Mouse (Mus musculus) embryonic facial prominence, embryonic 12.5 days (tissue): ENCODE data around the gene Fut2. TPM values are rescaled to one million over a fixed set of nuclear protein-coding genes. Genes with fewer than 3 reads are reported as not detected.

Source experiments
- ATAC-seq: fragments of 200-750 bp; cut with Nextera tagmentation; 2 replicates; pipeline ENCODE4 v1.8.0; 2017; ENCODE audit not compliant: insufficient number of reproducible peaks, insufficient read depth, low FRiP score, low TSS enrichment
- H3K27ac ChIP-seq: fragments of 300-500 bp; sonication (generic); 2 replicates; pipeline ENCODE4 v1.5.1; 2016; ENCODE audit warnings: mild to moderate bottlenecking
- H3K27me3 ChIP-seq: fragments of 300-500 bp; sonication (generic); 2 replicates; pipeline ENCODE4 v1.6.1; 2016; ENCODE audit warnings: mild to moderate bottlenecking, moderate library complexity
- H3K36me3 ChIP-seq: fragments of 300-500 bp; sonication (generic); 2 replicates; pipeline ENCODE4 v1.6.1; 2016; ENCODE audit warnings: mild to moderate bottlenecking
- H3K4me1 ChIP-seq: fragments of 300-500 bp; sonication (generic); 2 replicates; pipeline ENCODE4 v1.6.1; 2016
- H3K4me2 ChIP-seq: fragments of 300-500 bp; sonication (generic); replicated peaks from 2 replicates; pipeline ENCODE4 v1.6.1; 2016; ENCODE audit warnings: mild to moderate bottlenecking, moderate library complexity
- H3K4me3 ChIP-seq: fragments of 300-500 bp; sonication (generic); 2 replicates; pipeline ENCODE4 v1.5.1; 2016; ENCODE audit warnings: mild to moderate bottlenecking
- H3K9ac ChIP-seq: fragments of 300-500 bp; sonication (generic); 2 replicates; pipeline ENCODE4 v1.6.1; 2016; ENCODE audit warnings: mild to moderate bottlenecking, moderate library complexity
- H3K9me3 ChIP-seq: fragments of 300-500 bp; sonication (generic); 2 replicates; pipeline ENCODE4 v1.6.1; 2016; ENCODE audit warnings: mild to moderate bottlenecking, moderate library complexity
- WGBS: fragments of 180-500 bp; shearing (Covaris S2); methylation state at CpG from one replicate; pipeline ENCODE4 v1.1.7; 2016; 5-methylcytosine and 5-hydroxymethylcytosine counted together
- polyA plus RNA-seq: library from polyadenylated mRNA; unstranded; fragments of >200 nt; fragmentation: Nextera tagmentation; extraction: Ambion mirVana; gene quantifications from 2 replicates; pipeline ENCODE4 v1.2.1, GENCODE M21; 2016

Fut2 gene
- polyA plus RNA-seq, result 0.27 and 0.51 TPM in 2 replicates

DNA sequence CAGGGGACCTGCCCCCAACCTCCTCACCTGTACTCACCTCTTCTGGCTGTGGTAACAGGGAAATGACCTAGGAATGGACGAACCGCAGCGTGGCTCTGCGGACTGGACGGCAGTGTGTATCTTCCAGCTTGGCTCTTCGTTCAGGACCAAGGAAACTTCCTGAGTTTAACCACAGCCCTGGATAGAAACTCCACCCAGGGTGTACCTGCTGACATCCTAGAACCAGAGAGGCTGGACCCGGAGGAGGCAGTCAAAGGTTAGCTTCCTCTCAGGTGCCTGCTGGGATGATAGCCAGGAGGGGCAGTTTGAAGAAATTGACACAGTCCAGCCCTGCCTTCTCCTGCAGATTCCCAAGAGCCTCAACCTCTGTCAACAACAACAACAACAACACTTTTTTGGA, at the start of gene Fut2:
Gene Fut2 (minus strand): TSS at position 234 of the 400 bp plus-strand sequence.
- Histone ChIP-seq H3K27me3 (no peaks in the 10 kb centered on the region), H3K9ac (no peak within 1 kb of the TSS), H3K9me3 (no peaks in the 10 kb centered on the region), H3K4me2 (no peak within 1 kb of the TSS), H3K36me3 (no peaks in the 10 kb centered on the region), H3K27ac (no peak within 1 kb of the TSS), H3K4me3 (no peak within 1 kb of the TSS), H3K4me1 (peaks cover 13% of the 10 kb centered on the region)
- 80% methylated on average over 7 of the region's 7 CpGs for WGBS
- no peak for ATAC-seq

DNA sequence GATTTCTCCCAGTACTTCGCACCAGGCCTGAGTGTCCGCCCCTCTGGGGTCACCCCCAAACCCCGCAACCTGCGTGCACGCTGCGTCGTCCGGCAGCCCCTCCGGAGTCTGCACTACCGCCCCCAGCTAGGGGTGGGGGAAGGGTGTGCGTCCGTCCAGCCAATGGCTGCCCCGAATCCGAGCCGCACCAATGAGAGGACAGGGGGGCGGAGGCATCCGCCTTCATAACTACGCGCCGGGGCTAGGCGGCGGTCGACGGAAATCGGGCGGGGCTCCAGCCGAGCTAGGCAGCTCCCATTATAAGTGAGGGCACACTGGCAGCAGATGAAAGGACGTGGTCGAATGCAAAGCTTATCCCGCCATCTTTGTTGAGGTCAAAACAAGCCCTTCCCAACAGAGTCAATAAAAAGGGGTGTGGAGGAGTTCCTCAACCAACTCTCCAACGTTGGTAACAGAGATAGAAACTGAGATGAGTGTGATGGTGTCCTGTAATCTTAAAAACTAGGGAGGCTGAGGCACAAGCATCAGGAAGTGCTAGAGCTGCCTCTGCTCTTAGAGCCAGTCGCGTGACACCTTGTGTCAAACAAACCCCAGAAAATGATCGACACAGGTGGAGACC, 49.0 kb upstream of the Fut2 start, which contains the start of gene Rpl18:
Gene Rpl18 (plus strand): TSS at position 368 of the 619 bp plus-strand sequence.
- ATAC-seq, result peak; percentile 85
- H3K36me3 ChIP-seq, result peaks cover 49% of the 10 kb centered on the region
- H3K9ac ChIP-seq, result peak within 1 kb of the TSS; percentile 71
- peaks cover 44% of the 10 kb centered on the region for H3K4me1 ChIP-seq
- no peaks in the 10 kb centered on the region for H3K27me3 ChIP-seq
- no peaks in the 10 kb centered on the region for H3K9me3 ChIP-seq
- H3K4me2 ChIP-seq, result peak within 1 kb of the TSS; percentile 95
- peak within 1 kb of the TSS; percentile 88 for H3K4me3 ChIP-seq
- WGBS, result 7% methylated on average over 34 of the region's 34 CpGs
- peak within 1 kb of the TSS; percentile 65 for H3K27ac ChIP-seq

DNA sequence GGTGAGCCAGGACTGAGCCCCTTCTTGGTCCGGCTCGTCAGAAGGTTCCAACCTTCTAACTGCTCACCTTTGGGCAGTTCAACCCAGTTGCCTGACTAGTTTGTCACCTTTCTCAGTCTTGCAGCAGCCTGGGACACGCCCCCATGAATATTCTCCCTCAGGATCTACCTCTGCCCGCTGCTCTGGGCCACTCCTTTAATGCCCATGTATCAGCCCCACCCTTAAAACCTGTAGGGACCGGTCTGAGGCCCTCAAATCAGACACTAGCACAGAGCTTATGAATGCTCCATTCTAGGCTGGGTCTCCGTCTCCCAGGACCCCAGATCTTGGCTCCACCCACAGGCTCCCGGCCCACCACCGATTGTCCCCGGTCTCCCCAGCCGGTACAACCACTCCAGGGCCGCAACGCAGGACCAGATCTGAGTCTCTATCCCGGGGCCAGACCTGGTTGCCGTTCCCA, 48.5 kb upstream of the Fut2 start:
- peak; percentile 30 for ATAC-seq
- Histone ChIP-seq H3K36me3 (peaks cover 49% of the 10 kb centered on the region), H3K27me3 (no peaks in the 10 kb centered on the region), H3K4me2 (peak overlapping the region; percentile 95), H3K4me1 (peaks cover 40% of the 10 kb centered on the region), H3K9ac (peak overlapping the region; percentile 71), H3K9me3 (no peaks in the 10 kb centered on the region), H3K27ac (peak overlapping the region; percentile 32), H3K4me3 (peak overlapping the region; percentile 69)
- 10% methylated on average over 14 of the region's 14 CpGs for WGBS

DNA sequence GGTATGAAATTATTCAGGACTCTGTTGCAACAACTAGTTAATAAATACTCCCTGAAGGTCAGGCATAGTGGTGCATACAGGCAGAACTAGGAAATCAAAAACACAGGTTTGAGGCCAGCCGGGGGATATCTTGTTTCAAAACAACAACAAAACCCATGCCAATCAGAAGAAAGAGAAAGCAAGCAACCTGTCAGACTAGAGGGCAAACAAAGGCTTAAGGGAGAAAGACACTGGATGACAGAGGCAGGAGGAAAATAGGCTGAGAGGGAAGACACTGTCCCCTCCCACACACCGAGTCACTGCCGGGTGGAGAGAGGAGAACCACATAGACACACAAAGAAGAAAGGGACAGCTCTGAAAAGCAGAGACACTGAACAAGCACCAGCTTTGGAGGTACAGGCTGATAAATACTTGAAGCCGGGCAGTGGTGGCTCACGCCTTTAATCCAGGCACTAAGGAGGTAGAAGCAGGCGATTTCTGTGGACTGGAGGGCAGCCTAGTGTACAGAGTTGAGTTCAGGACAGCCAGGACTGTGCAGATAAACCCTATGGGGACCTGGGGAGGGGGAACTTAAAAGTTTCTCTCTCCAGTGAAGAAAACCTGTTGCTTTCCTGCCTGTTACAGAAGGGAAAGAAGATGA, 47.8 kb upstream of the Fut2 start:
- H3K4me2 ChIP-seq, result peak overlapping the region; percentile 95
- no peak for ATAC-seq
- no peaks in the 10 kb centered on the region for H3K27me3 ChIP-seq
- no peak overlapping the region for H3K27ac ChIP-seq
- 75% methylated on average over 6 of the region's 6 CpGs for WGBS
- H3K9ac ChIP-seq, result peak overlapping the region; percentile 71; the same call in 1 of the 2 replicates
- peaks cover 46% of the 10 kb centered on the region for H3K36me3 ChIP-seq
- peaks cover 40% of the 10 kb centered on the region for H3K4me1 ChIP-seq
- H3K4me3 ChIP-seq, result peak overlapping the region; percentile 69
- H3K9me3 ChIP-seq, result no peaks in the 10 kb centered on the region

DNA sequence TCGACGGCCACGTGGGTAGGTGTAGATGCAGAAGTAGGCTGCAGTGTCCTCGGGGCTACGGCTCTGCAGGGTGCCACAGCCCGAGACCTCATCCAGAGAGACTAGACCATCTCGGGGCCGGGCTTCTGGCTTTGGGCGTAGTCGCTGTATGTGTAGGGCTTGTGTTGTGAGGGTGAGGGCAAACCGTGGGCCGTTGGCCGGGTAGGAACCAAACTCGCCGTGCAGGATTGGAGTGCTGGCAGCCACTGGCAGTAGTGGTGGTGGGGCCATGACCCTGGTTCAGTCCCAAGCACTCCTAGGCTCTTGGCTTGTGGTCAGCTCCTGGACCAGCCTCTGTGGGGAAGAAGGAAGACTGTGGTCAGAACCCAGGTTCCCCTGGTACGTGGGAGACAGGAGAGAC, 47.2 kb upstream of the Fut2 start:
- Histone ChIP-seq H3K27ac (no peak overlapping the region), H3K9me3 (no peaks in the 10 kb centered on the region), H3K4me3 (no peak overlapping the region), H3K4me2 (no peak overlapping the region), H3K9ac (no peak overlapping the region), H3K27me3 (no peaks in the 10 kb centered on the region), H3K4me1 (peaks cover 43% of the 10 kb centered on the region), H3K36me3 (peaks cover 46% of the 10 kb centered on the region)
- 90% methylated on average over 16 of the region's 16 CpGs for WGBS
- ATAC-seq, result no peak

DNA sequence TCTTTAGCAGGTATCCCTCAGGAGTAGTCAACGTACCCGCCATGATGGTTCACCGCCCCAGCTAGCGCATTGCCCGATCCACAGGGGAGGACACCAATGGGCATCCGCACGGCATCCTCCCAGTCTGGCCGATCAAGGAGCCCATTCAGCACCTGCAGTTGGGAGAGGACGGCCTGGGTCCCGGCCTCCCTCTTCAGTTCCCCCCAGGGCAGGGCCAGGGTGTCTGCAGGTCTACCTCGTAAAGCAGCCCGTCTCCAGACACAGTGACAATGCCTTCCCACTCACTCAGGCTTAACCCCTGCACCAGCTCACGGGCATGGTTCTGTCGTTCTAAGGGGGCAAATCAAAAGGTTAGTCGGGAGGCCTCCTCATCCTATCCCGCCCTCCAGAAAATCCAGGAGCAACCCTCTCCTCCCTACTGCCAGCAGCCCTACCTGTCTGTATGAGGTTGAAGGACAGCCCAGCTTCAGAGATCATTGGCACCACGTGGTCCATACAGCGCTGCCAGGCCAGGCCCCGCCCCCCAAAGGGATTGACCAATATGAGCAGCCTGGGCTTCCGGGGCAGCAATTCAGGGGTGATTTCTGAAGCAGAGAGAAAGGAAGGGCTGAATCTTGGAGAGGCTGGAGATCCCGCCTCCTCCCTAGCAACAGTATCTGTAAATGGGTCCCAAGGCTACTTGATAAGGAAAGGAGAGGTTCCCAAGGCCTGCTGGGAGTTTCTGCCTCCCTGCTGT, 46.0 kb upstream of the Fut2 start:
- WGBS, result 89% methylated on average over 21 of the region's 21 CpGs
- no peak overlapping the region for H3K9ac ChIP-seq
- H3K4me2 ChIP-seq, result no peak overlapping the region
- H3K36me3 ChIP-seq, result peaks cover 46% of the 10 kb centered on the region
- no peaks in the 10 kb centered on the region for H3K27me3 ChIP-seq
- no peak overlapping the region for H3K27ac ChIP-seq
- peaks cover 54% of the 10 kb centered on the region for H3K4me1 ChIP-seq
- no peak for ATAC-seq
- H3K4me3 ChIP-seq, result no peak overlapping the region
- no peaks in the 10 kb centered on the region for H3K9me3 ChIP-seq

DNA sequence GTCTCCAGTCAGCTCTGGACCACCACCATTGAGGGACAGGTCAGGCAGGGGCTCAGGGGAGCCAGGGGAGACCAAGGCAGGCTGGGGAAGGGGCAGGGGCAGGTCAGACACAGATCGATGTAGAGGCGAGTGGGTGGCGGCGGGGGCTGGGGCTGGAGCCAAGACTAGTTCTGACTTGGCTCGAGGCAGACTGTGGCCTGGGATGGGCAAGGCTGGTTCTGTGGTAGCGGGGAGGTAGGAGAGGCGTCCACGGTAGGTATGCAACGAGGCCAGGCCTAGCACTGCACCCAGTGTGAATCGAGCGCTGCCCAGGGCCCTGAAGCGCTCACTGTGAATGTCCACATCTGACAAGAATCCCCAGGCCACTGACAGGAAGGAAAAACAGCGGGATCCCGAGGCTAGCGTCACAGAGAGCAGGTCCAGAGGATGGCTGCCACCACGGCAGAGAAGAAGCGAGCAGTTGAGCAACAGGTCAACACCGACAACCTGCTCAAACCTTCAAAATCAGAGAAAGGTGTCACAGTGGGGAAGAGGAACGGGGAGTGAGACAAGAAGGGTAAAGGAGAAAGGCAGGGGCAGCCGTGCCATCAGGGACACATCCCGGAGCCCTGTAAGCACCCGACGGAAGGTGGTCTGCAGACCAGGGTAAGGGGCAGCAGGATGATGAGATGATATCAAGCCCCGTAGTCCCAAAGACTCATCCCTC, 45.3 kb upstream of the Fut2 start:
- peaks cover 51% of the 10 kb centered on the region for H3K4me1 ChIP-seq
- H3K27me3 ChIP-seq, result no peaks in the 10 kb centered on the region
- WGBS, result 93% methylated on average over 24 of the region's 24 CpGs
- no peak for ATAC-seq
- no peak overlapping the region for H3K4me3 ChIP-seq
- H3K36me3 ChIP-seq, result peaks cover 46% of the 10 kb centered on the region
- H3K27ac ChIP-seq, result no peak overlapping the region
- no peaks in the 10 kb centered on the region for H3K9me3 ChIP-seq
- H3K4me2 ChIP-seq, result no peak overlapping the region
- no peak overlapping the region for H3K9ac ChIP-seq

DNA sequence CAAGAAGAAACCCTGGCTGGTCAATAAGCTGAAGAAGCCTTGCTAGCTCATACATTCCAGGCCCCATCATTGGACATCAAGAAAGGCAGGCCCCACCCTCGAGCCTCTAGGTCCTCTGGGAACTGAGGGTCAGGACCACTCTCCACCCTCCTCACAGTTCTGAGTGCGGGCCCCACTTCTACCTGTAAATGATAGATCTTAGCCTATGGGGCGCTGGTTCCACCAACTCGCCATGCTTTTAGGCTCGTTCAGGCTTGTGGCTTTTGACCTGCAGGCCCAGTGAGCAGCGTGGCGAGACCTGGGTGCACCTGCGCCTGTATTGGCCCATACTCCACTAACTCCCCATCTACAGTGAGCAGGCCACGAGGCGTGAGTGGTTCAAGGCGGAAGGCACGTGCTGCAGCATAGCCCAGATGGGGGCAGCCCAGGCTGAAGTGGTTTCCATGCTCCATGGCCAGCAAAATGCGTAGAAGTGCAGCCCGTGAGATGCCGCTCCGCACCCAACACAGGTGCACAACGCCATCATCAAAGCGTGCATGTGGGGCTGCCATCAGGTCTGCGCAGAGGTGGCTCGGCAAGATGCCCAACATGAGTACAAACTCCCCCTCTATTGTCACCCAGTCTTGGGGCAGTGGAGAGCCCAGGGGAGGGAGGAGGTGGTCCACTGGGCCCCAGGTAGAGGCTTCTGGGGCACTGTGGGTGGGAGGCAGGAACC, 44.4 kb upstream of the Fut2 start:
- ATAC-seq, result no peak
- Histone ChIP-seq H3K27ac (no peak overlapping the region), H3K9ac (no peak overlapping the region), H3K4me1 (peaks cover 47% of the 10 kb centered on the region), H3K27me3 (no peaks in the 10 kb centered on the region), H3K36me3 (peaks cover 46% of the 10 kb centered on the region), H3K9me3 (no peaks in the 10 kb centered on the region), H3K4me2 (no peak overlapping the region), H3K4me3 (no peak overlapping the region)
- WGBS, result 90% methylated on average over 20 of the region's 20 CpGs

DNA sequence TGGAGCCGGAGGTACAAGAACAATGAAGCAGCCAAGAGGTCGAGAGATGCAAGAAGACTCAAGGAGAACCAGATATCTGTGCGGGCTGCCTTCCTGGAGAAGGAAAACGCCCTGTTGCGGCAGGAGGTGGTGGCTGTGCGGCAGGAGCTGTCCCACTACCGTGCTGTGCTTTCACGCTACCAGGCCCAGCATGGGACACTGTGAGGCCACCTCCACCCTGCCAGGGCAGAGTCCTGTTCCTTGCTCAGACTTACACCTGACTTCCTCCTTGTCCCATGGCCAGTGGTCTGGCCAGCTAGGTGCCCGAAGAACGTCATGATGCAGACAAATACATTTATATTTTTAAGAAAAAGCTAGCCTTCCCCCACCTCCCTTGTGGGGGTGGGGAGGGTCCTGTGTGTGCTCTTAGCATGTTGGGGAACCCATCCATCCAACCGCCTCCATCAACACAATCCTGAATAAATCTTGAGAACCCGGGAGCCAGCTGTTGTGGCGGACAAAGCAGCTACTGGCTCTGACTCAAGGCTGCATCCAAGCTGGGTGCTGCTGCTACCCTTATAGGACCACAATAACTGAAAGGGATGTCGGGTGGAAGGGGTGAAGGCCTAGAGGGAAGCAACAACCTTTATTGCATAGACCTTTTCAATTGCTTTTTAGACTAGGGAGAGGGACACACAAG, 43.6 kb upstream of the Fut2 start:
- peaks cover 46% of the 10 kb centered on the region for H3K36me3 ChIP-seq
- ATAC-seq, result no peak
- no peaks in the 10 kb centered on the region for H3K27me3 ChIP-seq
- no peak overlapping the region for H3K4me2 ChIP-seq
- 79% methylated on average over 14 of the region's 14 CpGs for WGBS
- no peak overlapping the region for H3K9ac ChIP-seq
- peaks cover 47% of the 10 kb centered on the region for H3K4me1 ChIP-seq
- H3K27ac ChIP-seq, result no peak overlapping the region; the same call in 1 of the 2 replicates
- H3K9me3 ChIP-seq, result no peaks in the 10 kb centered on the region
- H3K4me3 ChIP-seq, result no peak overlapping the region

DNA sequence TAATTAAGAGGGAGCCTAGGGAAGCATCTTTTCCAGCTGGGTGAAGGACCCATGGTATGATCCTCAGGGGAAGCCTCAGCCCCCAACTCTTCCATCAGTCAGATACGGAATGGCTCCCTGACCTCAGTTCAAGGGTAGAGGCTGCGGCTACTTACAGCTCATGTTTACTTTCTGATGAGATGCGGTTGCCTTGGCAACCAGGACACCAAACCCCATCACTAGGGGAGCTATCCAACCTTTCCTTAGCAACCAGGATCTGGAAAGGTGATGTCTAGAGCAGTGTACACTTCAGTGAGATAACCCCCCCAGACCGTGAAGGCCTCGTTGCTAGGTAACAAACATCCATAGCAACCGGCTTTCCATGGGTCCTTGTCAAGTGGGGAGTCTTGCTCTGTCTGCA, 42.8 kb upstream of the Fut2 start:
- H3K36me3 ChIP-seq, result peaks cover 44% of the 10 kb centered on the region
- no peaks in the 10 kb centered on the region for H3K9me3 ChIP-seq
- H3K4me3 ChIP-seq, result 0 out of 2 replicates have a peak overlapping the region, but pooled peaks have one; percentile 3
- 47% methylated on average over 6 of the region's 6 CpGs for WGBS
- no peak for ATAC-seq
- peaks cover 40% of the 10 kb centered on the region for H3K4me1 ChIP-seq
- no peaks in the 10 kb centered on the region for H3K27me3 ChIP-seq
- H3K9ac ChIP-seq, result no peak overlapping the region
- H3K27ac ChIP-seq, result no peak overlapping the region; the same call in 1 of the 2 replicates
- H3K4me2 ChIP-seq, result peak overlapping the region; percentile 98; the same call in 1 of the 2 replicates
